Mouse (Mus musculus) liver, embryonic 13.5 days (tissue): ENCODE measurements around the gene Eef2k. TPM values are rescaled to one million over a fixed set of nuclear protein-coding genes. Genes with fewer than 3 reads are reported as not detected.

ENCODE experiments used
- ATAC-seq: fragments of 200-750 bp; cut with Nextera tagmentation; 2 replicates; pipeline ENCODE4 v1.8.0; 2017; ENCODE audit warnings: low read depth, mild to moderate bottlenecking, moderate number of reproducible peaks, moderate library complexity
- DNase-seq: peaks from one replicate; pipeline ENCODE4 v3.0.0; 2022
- H3K27ac ChIP-seq: fragments of 300-500 bp; sonication (generic); 2 replicates; pipeline ENCODE4 v1.5.1; 2015; ENCODE audit warnings: moderate library complexity, mild to moderate bottlenecking, inconsistent platforms
- H3K27me3 ChIP-seq: fragments of 300-500 bp; sonication (generic); 2 replicates; pipeline ENCODE4 v1.6.1; 2015; ENCODE audit warnings: mild to moderate bottlenecking, inconsistent platforms
- H3K36me3 ChIP-seq: fragments of 300-500 bp; sonication (generic); 2 replicates; pipeline ENCODE4 v1.6.1; 2015; ENCODE audit warnings: mild to moderate bottlenecking, inconsistent platforms
- H3K4me1 ChIP-seq: fragments of 300-500 bp; sonication (generic); replicated peaks from 2 replicates; pipeline ENCODE4 v1.6.1; 2015; ENCODE audit warnings: inconsistent platforms
- H3K4me2 ChIP-seq: fragments of 300-500 bp; sonication (generic); 2 replicates; pipeline ENCODE4 v1.6.1; 2015; ENCODE audit warnings: inconsistent platforms, mild to moderate bottlenecking, moderate library complexity
- H3K4me3 ChIP-seq: fragments of 300-500 bp; sonication (generic); replicated peaks from 2 replicates; pipeline ENCODE4 v1.5.1; 2015; ENCODE audit warnings: mild to moderate bottlenecking, inconsistent platforms
- H3K9ac ChIP-seq: fragments of 300-500 bp; sonication (generic); 2 replicates; pipeline ENCODE4 v1.6.1; 2015; ENCODE audit warnings: mild to moderate bottlenecking, inconsistent platforms
- H3K9me3 ChIP-seq: fragments of 300-500 bp; sonication (generic); replicated peaks from 2 replicates; pipeline ENCODE4 v1.6.1; 2016; ENCODE audit warnings: inconsistent platforms
- WGBS: fragments of 180-500 bp; shearing (Covaris S2); methylation state at CpG from one replicate; pipeline ENCODE4 v1.1.7; 2015; ENCODE audit not compliant: insufficient replicate concordance; 5-methylcytosine and 5-hydroxymethylcytosine counted together
- polyA plus RNA-seq: library from polyadenylated mRNA; unstranded; fragments of >200 nt; fragmentation: Nextera tagmentation; extraction: Ambion mirVana; gene quantifications from 2 replicates; pipeline ENCODE4 v1.2.1, GENCODE M21; 2015

The Eef2k gene
- polyA plus RNA-seq, 1 experiment from 2014 or later, result 42.2 TPM

- DNase-seq, result no peak
- peak overlapping the region; percentile 64 for H3K9ac ChIP-seq
Observed at GRCm38 (mm10) chr7:120916262-120916875, 73.7 kb downstream of the Eef2k start.

GRCm38 (mm10) chr7:120917279-120917591 lies 74.6 kb downstream of the Eef2k start:
- 0 out of 2 replicates have a peak, but pooled peaks cover 9% of the 10 kb centered on the region for H3K36me3 ChIP-seq
- H3K27ac ChIP-seq, result 0 out of 2 replicates have a peak overlapping the region, but pooled peaks have one; percentile 34
- no peaks in the 10 kb centered on the region for H3K27me3 ChIP-seq
- peaks cover 35% of the 10 kb centered on the region for H3K4me1 ChIP-seq
- no peak for DNase-seq
- ATAC-seq, result no peak; the same call in 1 of the 2 replicates
- no peaks in the 10 kb centered on the region for H3K9me3 ChIP-seq
- 6% methylated on average over 12 of the region's 12 CpGs for WGBS
- H3K9ac ChIP-seq, result peak overlapping the region; percentile 64
- peak overlapping the region; percentile 97 for H3K4me3 ChIP-seq
- peak overlapping the region; percentile 96 for H3K4me2 ChIP-seq

More at GRCm38 (mm10) chr7:120916262-120916875, 73.7 kb downstream of the Eef2k start:
- Histone ChIP-seq H3K27me3 (no peaks in the 10 kb centered on the region), H3K4me2 (peak overlapping the region; percentile 96), H3K27ac (0 out of 2 replicates have a peak overlapping the region, but pooled peaks have one; percentile 34), H3K4me1 (peaks cover 35% of the 10 kb centered on the region), H3K9me3 (no peaks in the 10 kb centered on the region), H3K4me3 (peak overlapping the region; percentile 97), H3K36me3 (0 out of 2 replicates have a peak, but pooled peaks cover 3% of the 10 kb centered on the region)
- ATAC-seq, result no peak
- WGBS, result 32% methylated on average over 11 of the region's 11 CpGs

- peak; percentile 87 for ATAC-seq
- Histone ChIP-seq H3K4me3 (peak within 1 kb of the TSS; percentile 97), H3K4me1 (peaks cover 35% of the 10 kb centered on the region), H3K27me3 (no peaks in the 10 kb centered on the region), H3K9ac (peak within 1 kb of the TSS; percentile 97), H3K4me2 (peak within 1 kb of the TSS; percentile 96), H3K36me3 (peaks cover 15% of the 10 kb centered on the region), H3K9me3 (no peaks in the 10 kb centered on the region), H3K27ac (peak within 1 kb of the TSS; percentile 92)
- WGBS, result under 1% methylated on average over 102 of the region's 102 CpGs
- DNase-seq, result peak; percentile 99
Observed at GRCm38 (mm10) chr7:120917592-120918461, 75.2 kb downstream of the Eef2k start, which contains the start of gene Polr3e. Gene Polr3e (plus strand): TSS chr7:120917744.

GRCm38 (mm10) chr7:120918526-120918962 lies 75.9 kb downstream of the Eef2k start:
- Histone ChIP-seq H3K36me3 (peaks cover 22% of the 10 kb centered on the region), H3K4me1 (peaks cover 37% of the 10 kb centered on the region), H3K9ac (peak overlapping the region; percentile 97), H3K4me2 (peak overlapping the region; percentile 96), H3K27me3 (no peaks in the 10 kb centered on the region), H3K4me3 (peak overlapping the region; percentile 97), H3K9me3 (no peaks in the 10 kb centered on the region), H3K27ac (peak overlapping the region; percentile 92)
- ATAC-seq (peak; percentile 78), DNase-seq (peak; percentile 78)
- WGBS, result 4% methylated on average over 10 of the region's 10 CpGs

- no peaks in the 10 kb centered on the region for H3K9me3 ChIP-seq
- H3K4me2 ChIP-seq, result no peak overlapping the region
- peaks cover 21% of the 10 kb centered on the region for H3K4me1 ChIP-seq
- H3K27ac ChIP-seq, result peak overlapping the region; percentile 49; the same call in 1 of the 2 replicates
- H3K4me3 ChIP-seq, result no peak overlapping the region
- H3K36me3 ChIP-seq, result peaks cover 92% of the 10 kb centered on the region
- ATAC-seq (0 out of 2 replicates have a peak, but pooled peaks have one; percentile 11), DNase-seq (no peak)
- H3K27me3 ChIP-seq, result no peaks in the 10 kb centered on the region
- H3K9ac ChIP-seq, result peak overlapping the region; percentile 26; the same call in 1 of the 2 replicates
- 92% methylated on average over 7 of the region's 7 CpGs for WGBS
Observed at GRCm38 (mm10) chr7:120933110-120933509, 90.5 kb downstream of the Eef2k start.

- H3K27ac ChIP-seq, result peak overlapping the region; percentile 49
- no peaks in the 10 kb centered on the region for H3K9me3 ChIP-seq
- 37% methylated on average over 5 of the region's 5 CpGs for WGBS
- peaks cover 21% of the 10 kb centered on the region for H3K4me1 ChIP-seq
- H3K4me3 ChIP-seq, result no peak overlapping the region
- ATAC-seq (peak; percentile 83), DNase-seq (peak; percentile 51)
- H3K36me3 ChIP-seq, result peaks cover 92% of the 10 kb centered on the region
- H3K9ac ChIP-seq, result peak overlapping the region; percentile 26
- no peaks in the 10 kb centered on the region for H3K27me3 ChIP-seq
- peak overlapping the region; percentile 6; the same call in 1 of the 2 replicates for H3K4me2 ChIP-seq
Observed at GRCm38 (mm10) chr7:120933680-120934195, 91.1 kb downstream of the Eef2k start.

GRCm38 (mm10) chr7:120934716-120935115 lies 92.1 kb downstream of the Eef2k start:
- DNase-seq (peak; percentile 55), ATAC-seq (0 out of 2 replicates have a peak, but pooled peaks have one; percentile 39)
- H3K4me3 ChIP-seq, result no peak overlapping the region
- 50% methylated on average over 5 of the region's 5 CpGs for WGBS
- no peaks in the 10 kb centered on the region for H3K9me3 ChIP-seq
- H3K4me1 ChIP-seq, result peaks cover 21% of the 10 kb centered on the region
- H3K4me2 ChIP-seq, result no peak overlapping the region
- H3K27me3 ChIP-seq, result no peaks in the 10 kb centered on the region
- no peak overlapping the region for H3K27ac ChIP-seq
- H3K9ac ChIP-seq, result no peak overlapping the region
- H3K36me3 ChIP-seq, result peaks cover 92% of the 10 kb centered on the region

GRCm38 (mm10) chr7:120936522-120936921 lies 93.9 kb downstream of the Eef2k start:
- Histone ChIP-seq H3K9me3 (no peaks in the 10 kb centered on the region), H3K4me2 (no peak overlapping the region), H3K27me3 (no peaks in the 10 kb centered on the region), H3K4me3 (no peak overlapping the region), H3K9ac (no peak overlapping the region), H3K36me3 (peaks cover 92% of the 10 kb centered on the region), H3K27ac (no peak overlapping the region), H3K4me1 (peaks cover 21% of the 10 kb centered on the region)
- no peak for DNase-seq
- 80% methylated on average over 4 of the region's 4 CpGs for WGBS
- ATAC-seq, result no peak

GRCm38 (mm10) chr7:120938206-120938605 lies 95.6 kb downstream of the Eef2k start:
- no peak overlapping the region for H3K9ac ChIP-seq
- H3K27ac ChIP-seq, result no peak overlapping the region
- no peaks in the 10 kb centered on the region for H3K27me3 ChIP-seq
- no peaks in the 10 kb centered on the region for H3K9me3 ChIP-seq
- no peak for DNase-seq
- WGBS, result 83% methylated on average over 9 of the region's 9 CpGs
- no peak overlapping the region for H3K4me2 ChIP-seq
- H3K36me3 ChIP-seq, result peaks cover 95% of the 10 kb centered on the region
- ATAC-seq, result no peak
- H3K4me1 ChIP-seq, result peaks cover 14% of the 10 kb centered on the region
- no peak overlapping the region for H3K4me3 ChIP-seq

GRCm38 (mm10) chr7:120940343-120940742 lies 97.7 kb downstream of the Eef2k start:
- 84% methylated on average over 12 of the region's 12 CpGs for WGBS
- no peak overlapping the region for H3K4me2 ChIP-seq
- H3K9ac ChIP-seq, result no peak overlapping the region
- DNase-seq (no peak), ATAC-seq (peak; percentile 46; the same call in 1 of the 2 replicates)
- H3K4me3 ChIP-seq, result no peak overlapping the region
- no peak overlapping the region for H3K27ac ChIP-seq
- H3K9me3 ChIP-seq, result no peaks in the 10 kb centered on the region
- peaks cover 93% of the 10 kb centered on the region for H3K36me3 ChIP-seq
- no peaks in the 10 kb centered on the region for H3K4me1 ChIP-seq
- H3K27me3 ChIP-seq, result no peaks in the 10 kb centered on the region

- ATAC-seq, result no peak
- DNase-seq, result no peak
- H3K36me3 ChIP-seq, result peaks cover 93% of the 10 kb centered on the region
- H3K9ac ChIP-seq, result no peak overlapping the region
- no peak overlapping the region for H3K27ac ChIP-seq
- no peak overlapping the region for H3K4me3 ChIP-seq
- H3K4me1 ChIP-seq, result no peaks in the 10 kb centered on the region
- H3K4me2 ChIP-seq, result no peak overlapping the region
- WGBS, result 84% methylated on average over 6 of the region's 6 CpGs
- H3K27me3 ChIP-seq, result no peaks in the 10 kb centered on the region
- H3K9me3 ChIP-seq, result no peaks in the 10 kb centered on the region
Observed at GRCm38 (mm10) chr7:120941214-120941613, 98.6 kb downstream of the Eef2k start.
